Mouse (Mus musculus): ENCODE measurements around the gene Cdc42ep4.

Cdc42ep4 gene

DNA sequence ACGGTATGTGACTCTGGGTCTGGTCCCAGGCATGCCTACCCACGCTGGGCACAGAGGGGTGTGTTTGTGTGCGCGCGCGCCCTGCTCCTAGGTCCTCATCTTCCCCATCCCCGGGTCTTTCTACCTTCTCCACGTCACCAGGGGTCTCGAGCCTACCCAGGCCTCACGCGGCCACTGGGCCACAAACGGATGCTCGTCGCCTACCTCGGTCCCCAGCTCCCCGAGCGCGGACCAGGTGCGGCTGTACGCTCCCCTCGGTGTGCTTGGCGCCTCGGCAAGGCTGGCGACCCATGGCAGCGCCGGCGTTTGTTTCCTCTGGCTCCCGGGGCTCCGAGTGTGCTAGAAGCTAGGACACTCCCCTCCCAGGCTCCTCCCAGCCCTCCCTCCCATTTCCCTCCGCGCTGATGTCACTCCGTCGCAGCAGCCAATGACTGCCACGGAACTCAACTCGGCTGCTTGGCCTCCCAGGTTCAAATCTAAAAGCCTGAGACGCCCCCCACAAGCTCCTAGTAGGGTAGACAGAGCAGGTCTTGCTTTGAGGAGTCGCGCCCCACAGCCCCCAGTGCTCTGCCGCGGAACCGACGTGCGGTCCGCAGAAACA, at the start of gene Cdc42ep4:
Gene Cdc42ep4 (minus strand): TSS at position 398 of the 601 bp plus-strand sequence.
- peak; percentile 65 to 71 for DNase-seq (ENCODE audit: low spot score in 2 of 2)

DNA sequence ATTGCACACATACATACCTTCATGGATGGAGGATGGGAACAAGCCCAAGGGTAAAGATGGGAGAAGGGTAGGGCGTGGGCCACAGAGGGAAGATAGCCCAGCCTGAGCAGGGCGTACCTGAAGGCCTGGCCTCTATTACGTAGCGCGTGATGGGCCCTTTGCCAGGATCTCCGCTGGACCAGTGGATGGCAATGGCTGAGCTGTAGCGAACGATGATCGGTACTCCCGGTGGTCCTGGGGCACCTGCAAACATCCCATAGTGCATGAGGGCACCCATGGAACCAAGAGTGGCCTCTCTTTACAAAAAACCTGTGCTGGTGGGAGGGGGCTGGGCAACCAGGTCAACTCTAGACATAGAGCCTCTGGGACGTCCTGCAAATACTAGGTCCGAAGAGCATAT, 48.3 kb upstream of the Cdc42ep4 start:
- no peak for DNase-seq (ENCODE audit: low spot score in 2 of 2)

DNA sequence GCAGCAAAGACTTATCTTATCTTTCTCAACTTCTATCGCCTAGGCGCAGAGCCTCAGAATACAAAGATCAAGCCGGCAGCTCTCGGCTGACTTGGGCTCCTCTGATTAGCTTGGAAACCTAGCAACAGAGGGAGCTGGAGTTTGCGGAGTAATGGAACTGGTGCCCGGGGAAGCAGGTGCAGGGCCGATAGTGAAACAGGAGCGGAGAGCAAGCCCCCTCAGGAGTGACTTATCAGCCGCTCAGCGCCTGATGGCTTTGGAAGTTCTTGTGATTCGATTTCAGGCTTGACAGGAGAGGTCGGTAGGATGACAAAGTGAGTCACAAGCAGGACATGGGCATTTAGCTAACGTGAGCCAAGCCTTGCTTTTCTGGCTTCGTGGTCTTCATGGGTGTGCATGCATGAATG, 47.4 kb upstream of the Cdc42ep4 start:
- no peak for DNase-seq (ENCODE audit: low spot score in 2 of 2)

DNA sequence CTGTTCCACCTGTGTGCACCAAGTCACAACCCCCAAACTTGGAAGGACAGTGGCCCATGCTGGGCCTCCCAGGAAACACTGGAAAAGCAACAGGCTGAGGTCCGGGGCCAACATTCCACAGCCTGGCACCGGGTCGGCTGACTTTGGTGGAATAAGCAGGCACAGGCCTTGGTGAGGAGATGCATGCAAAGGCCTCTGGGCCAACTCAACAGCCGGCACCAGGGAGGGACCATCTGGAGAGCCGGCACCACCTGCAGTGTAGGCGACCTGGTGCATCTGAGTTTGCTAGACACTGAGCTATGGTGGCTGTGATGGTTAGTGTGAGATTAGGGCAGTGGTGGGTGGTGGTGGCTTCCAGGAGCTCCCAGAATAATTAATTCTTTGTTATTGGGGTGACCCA, 46.3 kb upstream of the Cdc42ep4 start:
- no peak for DNase-seq (ENCODE audit: low spot score in 2 of 2)

DNA sequence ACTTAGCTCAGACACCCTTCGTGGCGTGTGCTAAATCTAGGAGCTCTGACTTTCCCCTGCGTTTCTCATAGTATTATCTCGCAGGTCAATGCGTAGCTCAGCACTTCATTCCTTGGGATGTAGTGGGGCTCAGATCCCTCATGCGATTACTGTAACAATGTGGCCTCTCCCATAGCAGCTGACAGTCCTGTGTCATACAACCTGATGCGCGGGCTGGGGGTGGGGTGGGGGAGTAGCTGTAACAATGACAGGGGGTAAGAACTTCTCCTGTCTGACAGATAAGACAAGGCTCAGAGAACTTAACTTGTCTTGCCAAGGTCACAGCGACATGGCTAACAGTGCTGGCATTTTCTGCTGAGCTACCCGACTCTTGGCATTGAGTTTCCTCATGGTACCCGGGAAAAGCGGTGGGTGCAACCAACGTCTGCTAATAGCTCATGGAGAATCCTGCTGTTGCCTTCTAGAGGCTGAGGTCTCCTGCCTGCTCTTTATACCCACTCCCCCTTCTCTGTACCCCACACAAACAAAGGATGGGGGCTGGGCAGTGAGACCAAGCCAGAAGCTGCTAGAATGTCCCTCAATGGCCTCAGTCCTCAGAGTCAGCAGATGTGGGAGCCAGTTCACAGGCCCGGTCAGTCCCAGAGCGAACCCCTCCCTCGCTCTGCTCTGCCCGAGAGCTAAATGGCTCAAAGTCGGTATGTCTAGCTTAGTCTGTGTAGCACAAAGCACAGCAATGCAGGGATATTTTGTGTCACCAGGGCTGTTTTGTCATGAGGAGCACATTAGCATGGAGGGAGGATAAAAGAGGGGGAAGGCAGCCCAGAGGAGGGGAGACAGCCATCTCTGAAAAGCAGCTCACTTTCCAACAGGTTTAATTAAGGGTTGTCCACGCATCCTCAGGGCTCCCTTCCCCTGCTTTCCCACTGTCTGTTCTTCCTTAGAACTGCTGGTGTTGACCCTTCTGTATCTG, 45.6 kb upstream of the Cdc42ep4 start:
- DNase-seq (ENCODE audit: low spot score in 2 of 2): no peak

DNA sequence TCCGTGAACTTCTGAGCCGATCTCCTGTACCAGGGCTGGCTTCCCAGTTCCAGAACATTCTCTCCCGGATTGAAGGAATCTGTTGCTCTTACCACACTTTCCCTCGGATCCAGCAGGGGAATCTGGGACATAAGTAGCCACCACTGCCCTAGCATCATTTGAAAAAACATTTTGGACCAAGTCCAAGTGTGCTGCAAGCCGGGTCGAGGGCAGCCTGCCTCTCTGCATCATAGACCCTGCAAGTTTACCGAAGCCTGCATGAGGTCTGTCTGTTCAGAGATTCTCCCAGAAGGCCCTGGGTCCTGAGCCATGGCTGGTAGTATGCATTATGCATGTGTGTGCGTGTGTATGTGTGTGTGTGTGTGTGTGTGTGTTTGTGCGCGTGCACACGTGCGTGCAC, 44.2 kb upstream of the Cdc42ep4 start:
- DNase-seq (ENCODE audit: low spot score in 2 of 2): no peak

DNA sequence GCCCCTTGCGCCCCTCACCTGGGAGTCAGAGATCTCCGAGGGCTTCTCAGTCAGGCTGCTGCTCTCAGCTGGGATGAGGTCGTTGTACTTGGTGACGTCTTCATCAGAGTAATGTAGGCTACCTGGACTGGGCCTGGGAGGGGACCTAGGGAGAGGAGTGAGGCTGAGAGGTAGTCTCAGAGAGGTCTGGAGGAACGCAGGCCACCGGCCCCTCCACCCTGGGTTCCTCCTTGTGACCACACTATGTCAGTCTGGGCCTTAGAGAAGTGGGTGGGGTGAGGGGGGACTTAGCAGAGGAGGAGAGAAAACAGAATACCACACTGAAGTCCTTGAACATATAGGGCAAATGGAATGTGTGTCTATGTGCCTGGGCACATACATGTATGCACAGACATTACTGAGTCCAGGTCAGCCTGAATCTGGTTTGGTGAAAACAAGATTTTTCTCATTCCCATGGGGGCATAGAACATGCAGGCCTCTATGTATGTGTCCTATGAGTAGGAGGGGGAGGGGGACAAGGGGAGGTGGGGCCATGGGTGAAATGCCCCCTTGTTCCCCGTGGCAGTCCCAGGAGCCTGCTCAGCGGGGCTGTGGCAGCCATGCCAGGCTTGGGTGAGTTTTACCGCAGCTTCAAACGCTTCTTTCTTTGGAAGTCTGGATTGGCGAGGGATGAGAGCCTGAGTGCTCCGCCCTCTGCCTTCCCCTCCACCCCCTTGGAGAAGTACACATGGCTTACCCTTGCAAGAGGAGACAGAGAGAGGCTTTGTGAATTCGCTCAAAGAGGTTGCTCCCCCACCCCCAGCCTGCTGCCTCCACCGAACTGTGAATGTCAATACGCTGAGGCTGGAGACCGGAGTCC, 39.9 kb upstream of the Cdc42ep4 start:
- no peak for DNase-seq (ENCODE audit: low spot score in 2 of 2)

DNA sequence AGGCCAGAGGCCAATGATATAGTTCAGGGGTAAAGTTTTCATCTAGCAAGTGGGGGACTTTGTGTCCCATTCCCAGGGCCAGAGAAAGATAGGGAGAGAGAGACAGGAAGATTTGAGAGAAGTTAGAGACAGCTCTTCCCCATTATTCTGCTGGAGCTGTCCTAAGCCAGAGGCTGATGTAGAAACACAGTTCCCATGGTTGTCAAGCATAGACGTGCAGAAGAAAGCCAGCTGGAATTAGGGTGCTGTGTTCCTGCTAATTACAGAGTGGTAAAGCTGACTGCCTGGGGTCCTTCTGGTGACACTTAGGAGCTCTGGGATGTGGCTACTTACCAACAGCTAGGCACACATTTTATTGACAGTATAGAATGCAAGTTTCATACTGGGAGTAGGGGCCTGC, 37.4 kb upstream of the Cdc42ep4 start:
- DNase-seq (ENCODE audit: low spot score in 2 of 2): no peak

DNA sequence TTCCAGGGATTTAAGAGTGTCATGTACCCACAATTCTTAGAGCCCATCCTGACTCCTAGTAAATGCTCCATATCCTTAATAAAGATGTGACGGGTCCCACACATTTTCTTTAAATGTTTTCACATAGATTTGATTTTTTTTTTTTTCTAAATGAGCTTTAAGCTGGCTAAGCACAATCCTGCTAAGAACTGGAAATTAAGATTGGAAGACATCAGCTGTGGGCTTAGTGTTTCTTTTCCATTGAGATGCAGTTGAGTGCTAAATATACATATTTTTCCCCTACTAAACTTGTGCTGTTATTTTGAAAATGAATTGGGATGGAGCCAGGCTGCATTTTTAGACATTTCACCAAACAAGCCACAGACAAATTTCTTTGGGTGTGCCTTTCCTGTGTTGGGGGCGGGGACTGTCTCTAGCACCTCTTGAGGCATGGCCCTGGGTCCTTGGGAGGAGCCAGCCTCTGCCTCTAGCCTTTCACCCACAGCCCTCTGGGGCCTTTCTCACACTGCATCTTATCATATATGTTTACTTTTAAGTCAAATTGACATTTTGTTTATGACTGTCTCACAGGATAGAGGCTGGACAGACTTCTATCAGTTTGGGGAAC, 36.6 kb upstream of the Cdc42ep4 start:
- DNase-seq (ENCODE audit: low spot score in 2 of 2): no peak

DNA sequence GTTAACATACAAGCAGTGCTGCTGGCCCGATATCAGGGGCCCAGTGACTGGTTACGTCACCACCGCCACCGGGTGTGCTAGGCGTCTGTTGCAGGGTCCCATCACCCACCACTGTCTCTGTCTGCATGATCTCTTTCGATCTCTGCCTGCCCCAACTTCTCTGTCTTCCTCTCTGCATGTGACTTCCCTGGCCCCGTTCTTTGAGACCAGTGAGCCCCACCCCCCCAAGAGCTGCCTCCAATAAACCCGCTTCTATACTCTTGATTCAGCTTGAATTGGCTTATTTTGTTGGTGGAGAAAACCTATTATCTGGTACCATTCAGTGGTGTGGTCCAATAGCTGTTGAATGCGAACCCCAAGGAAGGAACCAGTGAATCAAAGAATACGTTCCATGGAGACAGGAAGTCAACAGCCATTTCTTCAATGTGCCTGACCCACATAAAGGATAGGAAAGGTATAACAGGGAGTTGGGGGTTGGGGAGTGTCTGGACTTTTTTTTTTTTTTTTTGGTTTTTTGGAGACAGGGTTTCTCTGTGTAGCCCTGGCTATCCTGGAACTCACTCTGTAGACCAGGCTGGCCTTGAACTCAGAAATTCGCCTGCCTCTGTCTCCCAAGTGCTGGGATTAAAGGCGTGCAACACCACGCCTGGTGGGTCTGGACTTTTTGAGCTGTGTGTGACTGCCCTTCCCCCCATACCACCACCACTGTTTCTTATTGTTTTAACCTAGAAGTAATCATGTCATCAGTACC, 35.9 kb upstream of the Cdc42ep4 start:
- DNase-seq (ENCODE audit: low spot score in 2 of 2): no peak

DNA sequence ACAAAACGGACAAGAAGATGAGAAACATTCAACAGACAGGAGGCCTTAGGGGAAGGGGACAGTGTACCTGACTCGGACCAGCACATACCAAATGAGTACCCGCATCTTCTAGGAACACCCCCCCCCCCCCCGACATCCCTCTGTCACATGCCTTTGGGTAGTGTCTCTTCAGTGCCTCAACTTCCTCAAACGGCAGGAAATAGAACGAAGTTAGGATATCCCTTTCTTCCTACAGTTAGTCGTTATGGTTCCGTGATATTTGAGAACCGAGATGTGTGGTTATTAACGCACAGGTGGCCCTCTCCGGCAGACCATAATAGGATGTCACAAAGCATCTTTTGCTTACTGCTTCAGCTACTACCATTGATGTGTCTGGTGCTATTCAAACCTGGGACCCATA, 35.3 kb upstream of the Cdc42ep4 start:
- DNase-seq (ENCODE audit: low spot score in 2 of 2): no peak

DNA sequence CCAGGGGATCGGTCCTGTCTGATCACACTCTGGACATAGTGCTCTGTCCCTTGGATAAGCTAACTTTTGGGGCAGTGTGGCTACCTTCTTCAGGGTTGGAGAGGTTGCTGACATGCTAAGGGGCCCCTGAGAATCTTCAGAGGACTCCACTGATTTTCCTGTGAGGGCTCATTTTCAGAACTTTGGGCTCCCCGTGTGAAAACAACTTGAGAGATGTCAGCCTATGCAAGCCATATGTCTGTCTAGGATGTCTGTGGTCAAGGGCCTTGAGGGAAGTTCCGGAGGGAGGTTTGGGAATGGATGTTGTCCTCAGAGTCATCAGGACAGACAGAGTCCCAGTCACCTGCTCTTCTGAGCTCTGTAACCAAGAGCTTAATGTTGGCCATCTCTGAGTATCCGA, 34.7 kb upstream of the Cdc42ep4 start:
- no peak for DNase-seq (ENCODE audit: low spot score in 2 of 2)

DNA sequence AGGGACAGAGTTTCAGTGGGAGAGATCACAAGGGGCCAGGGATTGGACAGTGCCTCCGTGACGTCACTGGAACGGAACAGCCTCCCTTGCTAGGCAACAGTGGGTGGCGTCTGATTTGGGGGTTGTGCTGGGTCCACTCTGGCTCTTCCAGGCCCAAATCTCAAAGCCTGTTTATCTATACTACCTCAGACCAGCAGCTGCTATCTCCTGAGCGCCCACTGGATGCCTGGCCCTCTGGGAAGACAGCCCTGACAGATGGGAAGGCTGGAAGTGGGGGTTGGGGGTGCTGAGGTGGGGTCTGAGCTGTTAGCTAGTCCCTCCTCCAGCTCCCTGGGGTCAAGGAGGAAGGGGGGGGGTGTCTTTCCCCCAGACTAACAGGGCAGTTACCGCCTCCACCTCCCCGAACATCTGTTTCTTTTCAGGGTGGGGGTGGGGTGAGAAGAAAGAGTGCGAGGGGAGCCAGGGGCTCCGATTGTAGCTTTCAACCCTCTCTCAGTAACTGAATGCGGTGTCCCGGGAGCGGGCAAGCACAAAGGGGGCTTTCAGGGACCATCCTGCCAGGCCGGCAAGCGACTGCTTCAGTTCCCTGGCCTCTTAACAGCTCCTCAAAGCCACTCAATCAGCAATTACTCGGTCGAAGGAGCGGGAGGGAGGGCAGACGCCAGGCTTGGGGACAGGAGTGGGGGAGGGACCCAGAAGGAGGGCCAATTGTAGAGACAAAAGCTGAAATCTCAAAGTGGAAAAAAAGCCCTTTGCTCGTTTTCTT, 33.9 kb upstream of the Cdc42ep4 start:
- DNase-seq (ENCODE audit: low spot score in 2 of 2): no peak

DNA sequence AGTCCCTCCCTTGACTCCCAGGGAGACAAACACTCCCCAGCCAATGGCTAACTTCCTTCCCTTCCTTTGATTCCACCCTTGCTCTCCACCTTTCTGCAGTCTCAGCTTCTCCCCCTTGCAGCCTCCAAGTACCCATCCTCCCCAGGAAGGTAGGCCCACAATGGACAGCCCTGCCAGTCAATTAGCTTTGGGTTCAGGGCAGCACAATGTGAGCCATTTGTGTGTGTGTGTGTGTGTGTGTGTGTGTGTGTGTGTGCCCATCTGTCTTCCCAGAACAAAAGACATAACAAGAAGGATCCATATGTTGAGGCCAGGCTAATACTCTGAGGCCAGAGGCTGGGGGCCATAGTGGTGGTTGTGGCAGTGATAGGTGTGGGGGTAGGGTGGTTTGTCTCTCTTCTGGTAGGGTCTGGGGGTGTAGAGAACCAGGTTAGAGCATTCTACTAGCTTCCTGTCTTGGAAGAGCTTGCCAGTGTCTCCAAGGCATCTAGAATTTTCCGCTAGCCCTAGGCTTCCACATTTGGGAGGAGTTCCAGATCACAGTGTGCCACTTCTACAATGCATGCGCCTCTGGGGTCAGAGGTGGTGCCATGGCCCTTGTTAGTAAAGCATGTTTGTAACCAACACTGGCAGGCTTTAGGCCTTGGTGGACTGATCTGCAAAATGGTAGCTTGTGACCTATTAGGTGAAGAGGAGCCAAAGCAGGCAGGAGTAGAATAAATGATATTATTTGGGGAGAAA, 33.1 kb upstream of the Cdc42ep4 start:
- DNase-seq (ENCODE audit: low spot score in 2 of 2): no peak

DNA sequence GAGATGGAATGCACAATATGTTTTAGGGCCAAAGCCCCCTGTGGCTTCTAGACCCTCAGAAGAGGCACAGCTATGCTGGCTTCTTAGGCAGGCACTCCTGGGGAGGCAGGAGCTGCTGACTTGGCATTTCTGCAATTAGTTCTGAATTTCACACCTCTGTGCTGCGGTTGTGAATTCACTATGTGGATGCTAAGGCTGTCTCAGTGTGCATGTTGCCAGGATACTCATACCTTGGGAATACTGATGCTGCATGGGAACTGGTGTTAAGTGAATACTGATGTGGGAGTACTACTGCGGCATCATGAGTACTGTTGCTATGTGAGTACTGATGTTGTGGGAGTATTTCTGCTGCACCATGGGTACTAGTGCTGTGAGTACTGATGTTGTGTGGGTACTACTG, 30.8 kb upstream of the Cdc42ep4 start:
- no peak for DNase-seq (ENCODE audit: low spot score in 2 of 2)

DNA sequence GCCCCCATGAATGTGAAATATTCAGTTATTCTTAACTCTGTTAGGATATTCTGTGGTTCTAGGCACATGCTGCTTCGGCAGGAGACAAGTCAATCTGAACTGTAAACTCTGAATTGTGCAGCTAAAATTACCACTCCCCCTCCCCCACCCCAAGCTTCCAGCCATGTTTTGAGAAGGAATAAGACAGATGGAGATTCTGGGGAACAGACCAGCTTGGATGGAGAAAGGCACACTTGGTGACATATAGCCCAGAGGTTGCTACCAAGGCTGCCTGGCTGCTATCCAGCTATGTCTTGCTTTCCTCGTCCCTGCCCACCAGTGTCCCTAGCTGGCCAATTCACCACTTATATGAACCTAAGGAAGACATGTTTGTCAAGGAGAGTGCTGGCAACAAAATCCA, 30.3 kb upstream of the Cdc42ep4 start:
- DNase-seq (ENCODE audit: low spot score in 2 of 2): no peak

DNA sequence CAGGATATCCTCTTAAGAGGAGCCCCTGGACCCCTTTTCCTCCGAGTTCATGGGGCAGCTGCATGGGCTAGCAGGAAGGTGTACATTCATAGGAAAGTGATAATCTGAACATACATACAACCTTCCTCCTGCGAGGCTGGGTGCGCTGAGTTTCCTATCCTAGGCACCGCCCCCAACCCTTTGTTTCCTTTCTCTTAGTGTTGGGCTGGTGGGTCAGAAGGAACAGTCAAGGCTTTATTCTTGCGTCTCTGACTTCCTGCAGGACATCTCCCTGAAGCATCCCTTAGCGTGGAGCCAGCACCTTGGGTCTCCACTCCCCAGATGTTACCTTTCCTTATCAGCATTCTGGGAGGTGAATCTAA, 28.0 kb upstream of the Cdc42ep4 start:
- DNase-seq (ENCODE audit: low spot score in 2 of 2): no peak

DNA sequence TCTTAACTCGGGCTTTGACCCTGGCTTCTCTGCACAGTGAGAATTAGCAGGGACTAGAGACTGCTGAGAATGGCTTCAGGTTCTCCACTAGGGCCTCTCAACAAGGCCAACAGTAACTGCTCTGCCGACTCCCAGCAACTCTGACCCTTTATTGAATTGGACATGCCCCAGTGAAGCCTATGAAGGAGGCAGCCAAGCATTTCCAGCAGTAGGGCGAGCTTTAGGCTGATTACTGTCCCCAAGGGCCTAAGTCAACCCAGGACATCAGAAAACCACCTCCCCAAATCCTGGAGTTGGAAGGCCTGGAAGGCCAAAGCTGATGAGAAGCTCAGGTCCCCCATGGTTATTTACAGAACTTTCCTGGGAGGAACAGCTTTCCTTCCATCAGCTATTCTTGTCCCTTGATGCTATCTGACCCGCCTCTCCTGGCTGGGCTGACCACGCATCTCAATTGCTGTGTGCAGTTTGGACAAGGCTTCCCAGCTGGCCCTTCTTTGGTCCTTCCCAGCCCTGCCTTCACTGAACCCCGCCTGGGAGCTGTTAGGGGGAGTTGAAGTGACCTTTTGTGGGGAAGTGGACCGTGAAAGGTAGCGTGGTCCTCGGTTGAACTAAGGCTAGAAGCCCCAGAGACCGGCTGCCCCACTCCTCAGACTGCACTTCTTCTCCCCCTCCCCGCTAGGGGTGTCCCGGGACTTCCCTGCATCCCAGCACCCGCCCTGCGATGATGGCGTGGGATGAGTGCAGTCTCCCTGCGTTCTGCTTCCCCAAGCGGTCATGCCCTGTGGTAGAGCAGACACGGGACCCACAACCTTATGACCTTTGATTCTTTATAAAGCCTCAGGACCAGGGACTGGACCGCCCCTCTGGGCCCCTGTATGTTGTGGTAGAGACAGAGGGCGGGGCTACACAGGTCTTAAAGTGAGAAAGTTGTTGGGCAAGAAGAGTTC, 27.3 kb upstream of the Cdc42ep4 start:
- no peak for DNase-seq (ENCODE audit: low spot score in 2 of 2)
